Mouse (Mus musculus): Measurements from ENCODE around the gene Triobp.
"Not testable (repeated sequence)": the region's sequence is repeated elsewhere in the genome, so short reads cannot be mapped to it uniquely, and the experiment has no call there.

Triobp gene

GRCm38 (mm10) chr15:79001559-79001958 is 54.0 kb downstream of the Triobp start:
- DNase-seq (ENCODE audit: low read depth): no peak

GRCm38 (mm10) chr15:79002036-79002435 is 54.5 kb downstream of the Triobp start:
- no peak for DNase-seq (ENCODE audit: low read depth)

GRCm38 (mm10) chr15:79003079-79003478 is 55.6 kb downstream of the Triobp start:
- no peak for DNase-seq (ENCODE audit: low read depth)

- no peak for DNase-seq (ENCODE audit: low read depth)
These were observed 58.1 kb downstream of the Triobp start for GRCm38 (mm10) chr15:79005581-79005980.

GRCm38 (mm10) chr15:79006638-79007037 is 59.1 kb downstream of the Triobp start:
- DNase-seq (ENCODE audit: low read depth): no peak

- no peak for DNase-seq (ENCODE audit: low read depth)
These were observed 59.5 kb downstream of the Triobp start for GRCm38 (mm10) chr15:79007059-79007458.

- DNase-seq (ENCODE audit: low read depth): not testable (repeated sequence)
These were observed 60.3 kb downstream of the Triobp start for GRCm38 (mm10) chr15:79007836-79008235.

GRCm38 (mm10) chr15:79009734-79010133 is 62.2 kb downstream of the Triobp start:
- no peak for DNase-seq (ENCODE audit: low read depth)

- DNase-seq (ENCODE audit: low read depth): no peak
These were observed 64.0 kb downstream of the Triobp start for GRCm38 (mm10) chr15:79011550-79011949.

- no peak for DNase-seq (ENCODE audit: low read depth)
These were observed 65.9 kb downstream of the Triobp start for GRCm38 (mm10) chr15:79013382-79013781.

GRCm38 (mm10) chr15:79018191-79018590 is 70.7 kb downstream of the Triobp start:
- DNase-seq (ENCODE audit: low read depth): no peak

- no peak for DNase-seq (ENCODE audit: low read depth)
These were observed 71.4 kb downstream of the Triobp start for GRCm38 (mm10) chr15:79018886-79019285.

GRCm38 (mm10) chr15:79022671-79023230 is 75.2 kb downstream of the Triobp start:
- DNase-seq (ENCODE audit: low read depth): no peak

GRCm38 (mm10) chr15:79023366-79023765 is 75.8 kb downstream of the Triobp start:
- no peak for DNase-seq (ENCODE audit: low read depth)

GRCm38 (mm10) chr15:79025687-79026308 is 78.3 kb downstream of the Triobp start:
- no peak for DNase-seq (ENCODE audit: low read depth)

- no peak for DNase-seq (ENCODE audit: low read depth)
These were observed 79.2 kb downstream of the Triobp start for GRCm38 (mm10) chr15:79026511-79027290.

GRCm38 (mm10) chr15:79027291-79028205 is 80.0 kb downstream of the Triobp start:
- no peak for DNase-seq (ENCODE audit: low read depth)

GRCm38 (mm10) chr15:79028237-79028738 is 80.8 kb downstream of the Triobp start, which contains the start of gene H1f0:
Gene H1f0, plus strand, starts transcription at chr15:79028450.
- peak; percentile 70 for DNase-seq (ENCODE audit: low read depth)

GRCm38 (mm10) chr15:79028823-79029484 is 81.4 kb downstream of the Triobp start:
- no peak for DNase-seq (ENCODE audit: low read depth)

- DNase-seq (ENCODE audit: low read depth): no peak
These were observed 82.2 kb downstream of the Triobp start for GRCm38 (mm10) chr15:79029519-79030241.
